Mouse (Mus musculus): ENCODE measurements at regions not wholly inside any gene's neighbourhood (a gene's known extent, or its start where the extent isn't known, plus 50 kb on each side); places are given as distances from the start of the nearest gene placed in this dataset.
A peak's percentile ranks its signal among the peaks of the same experiment; 100 is the strongest.

DNA sequence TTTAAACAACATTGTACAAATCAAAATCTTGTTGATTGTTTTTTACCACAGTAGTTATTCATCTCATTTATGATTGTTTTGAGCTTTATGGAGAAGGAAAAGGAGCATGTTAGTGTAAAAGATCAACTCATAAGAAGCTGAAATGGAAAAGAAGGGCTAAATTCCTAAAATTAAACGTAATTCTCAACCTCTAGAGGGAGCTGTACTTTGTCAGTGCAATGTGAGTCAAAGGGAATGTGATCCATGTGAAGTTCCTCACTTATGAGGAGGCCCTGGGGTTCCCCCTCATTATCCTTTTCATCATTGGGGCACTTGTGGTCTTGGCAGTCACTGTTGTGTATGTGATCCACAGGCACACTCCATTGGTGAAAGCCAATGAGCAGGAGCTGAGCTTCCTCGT is 54.0 kb upstream of the Vmn2r7 start:
- no peak overlapping the region for H3K4me3 ChIP-seq (ENCODE audit: insufficient read depth, low read length)
- H3K27ac ChIP-seq (ENCODE audit: insufficient read depth, low read length), result no peak overlapping the region
- TF ChIP-seq POLR2A (IDR thresholded peaks at IDR 0.05; ENCODE audit: extremely low read depth, insufficient read depth, low read length) (no peak), CTCF (IDR thresholded peaks at IDR 0.05; ENCODE audit: extremely low read depth, insufficient read depth, low read length) (no peak)
- H3K4me1 ChIP-seq (ENCODE audit: control insufficient read depth, insufficient read depth, low read length), result no peaks in the 10 kb centered on the region

DNA sequence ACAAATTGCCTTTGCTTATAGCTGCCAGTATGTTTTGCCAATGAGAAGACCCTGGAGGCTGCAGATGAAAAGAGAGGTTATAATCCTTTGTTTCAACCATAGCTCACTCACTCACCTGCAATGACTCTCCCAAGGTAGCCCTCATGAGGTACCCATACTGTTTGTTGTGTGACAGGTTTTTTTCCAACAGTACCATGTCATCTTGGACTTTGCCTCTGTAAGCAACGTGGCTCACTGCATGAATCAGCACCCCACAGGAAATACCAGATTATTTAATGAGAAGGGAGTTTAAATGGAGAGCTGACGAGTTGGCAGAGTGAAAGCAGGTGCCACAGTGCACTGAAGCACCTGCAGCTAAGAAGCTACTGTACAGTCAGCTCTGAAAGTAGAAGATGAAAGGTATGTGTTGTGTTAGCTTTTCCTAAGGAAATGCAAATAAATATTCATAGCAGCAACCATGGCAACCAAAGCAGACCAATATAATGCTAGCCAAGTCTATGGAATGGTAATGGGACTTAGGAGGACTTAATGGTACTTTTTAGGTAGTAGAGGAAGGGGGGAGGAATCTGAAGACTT is 56.8 kb upstream of the Vmn2r7 start:
- H3K27ac ChIP-seq (ENCODE audit: insufficient read depth, low read length), result no peak overlapping the region
- TF ChIP-seq POLR2A (IDR thresholded peaks at IDR 0.05; ENCODE audit: extremely low read depth, insufficient read depth, low read length), result no peak
- no peak for TF ChIP-seq CTCF (IDR thresholded peaks at IDR 0.05; ENCODE audit: extremely low read depth, insufficient read depth, low read length)
- no peaks in the 10 kb centered on the region for H3K4me1 ChIP-seq (ENCODE audit: control insufficient read depth, insufficient read depth, low read length)
- no peak overlapping the region for H3K4me3 ChIP-seq (ENCODE audit: insufficient read depth, low read length)

DNA sequence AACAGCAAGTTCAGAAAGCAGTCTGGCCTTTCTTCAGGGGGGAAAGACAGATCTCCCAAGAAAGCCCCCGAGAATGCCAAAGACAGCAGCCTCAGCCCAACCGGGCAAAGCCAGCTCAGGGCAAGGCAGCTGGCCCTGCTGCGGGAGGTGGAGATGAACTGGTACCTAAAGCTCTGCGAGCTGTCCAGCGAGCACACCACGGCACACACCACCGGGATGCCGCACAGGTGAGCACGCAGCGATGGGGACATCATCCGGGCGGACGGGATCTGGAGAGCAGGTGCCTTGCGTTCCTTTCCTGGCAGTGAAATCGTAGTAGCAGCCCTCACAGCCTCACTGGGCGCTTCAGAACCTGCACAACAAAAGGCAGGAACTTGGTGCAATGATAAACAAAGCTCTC is 104.7 kb upstream of the Vmn2r7 start:
- Histone ChIP-seq H3K4me3 (ENCODE audit: insufficient read depth, low read length) (peak overlapping the region; percentile 28), H3K4me1 (ENCODE audit: control insufficient read depth, insufficient read depth, low read length) (no peaks in the 10 kb centered on the region), H3K27ac (ENCODE audit: insufficient read depth, low read length) (no peak overlapping the region)
- TF ChIP-seq POLR2A (IDR thresholded peaks at IDR 0.05; ENCODE audit: extremely low read depth, insufficient read depth, low read length) (no peak), CTCF (IDR thresholded peaks at IDR 0.05; ENCODE audit: extremely low read depth, insufficient read depth, low read length) (no peak)

DNA sequence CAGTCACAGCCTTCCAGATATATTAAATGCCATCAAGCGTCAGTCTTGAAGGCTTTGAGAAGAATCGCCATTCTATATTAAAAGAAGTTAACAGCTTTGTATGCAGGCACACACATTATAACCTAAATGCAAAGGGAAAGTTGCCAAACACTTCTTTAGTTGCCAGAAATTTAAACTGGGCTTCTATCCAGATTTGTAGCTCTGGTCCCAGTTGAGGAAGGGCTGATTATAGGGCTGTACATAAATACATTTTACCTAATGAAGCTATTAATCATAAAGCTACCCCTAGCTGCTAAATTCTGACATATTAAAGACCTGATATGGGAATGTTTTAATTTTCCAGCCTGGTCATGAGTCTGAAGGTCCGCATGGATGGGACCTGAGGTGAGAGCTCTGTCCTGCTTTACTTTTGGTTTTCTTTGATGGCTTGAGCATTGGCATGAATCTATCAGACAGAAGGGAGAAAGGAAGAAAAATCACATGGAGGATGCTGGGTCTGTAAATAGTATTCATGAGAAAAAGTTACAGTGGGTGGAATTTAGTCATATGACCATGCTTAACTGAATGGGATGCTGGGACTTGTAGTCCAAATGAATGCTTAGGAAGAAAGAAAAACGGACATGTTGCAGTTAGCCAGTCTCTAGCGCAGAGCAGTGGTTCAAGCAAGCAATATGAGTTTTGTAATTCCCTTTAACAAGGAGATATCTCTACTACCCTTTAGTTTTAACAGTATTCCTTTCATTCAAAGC is 120.3 kb upstream of the Vmn2r7 start:
- H3K27ac ChIP-seq (ENCODE audit: insufficient read depth, low read length), result no peak overlapping the region
- no peaks in the 10 kb centered on the region for H3K4me1 ChIP-seq (ENCODE audit: control insufficient read depth, insufficient read depth, low read length)
- no peak overlapping the region for H3K4me3 ChIP-seq (ENCODE audit: insufficient read depth, low read length)
- TF ChIP-seq CTCF (IDR thresholded peaks at IDR 0.05; ENCODE audit: extremely low read depth, insufficient read depth, low read length) (no peak), POLR2A (IDR thresholded peaks at IDR 0.05; ENCODE audit: extremely low read depth, insufficient read depth, low read length) (no peak)

DNA sequence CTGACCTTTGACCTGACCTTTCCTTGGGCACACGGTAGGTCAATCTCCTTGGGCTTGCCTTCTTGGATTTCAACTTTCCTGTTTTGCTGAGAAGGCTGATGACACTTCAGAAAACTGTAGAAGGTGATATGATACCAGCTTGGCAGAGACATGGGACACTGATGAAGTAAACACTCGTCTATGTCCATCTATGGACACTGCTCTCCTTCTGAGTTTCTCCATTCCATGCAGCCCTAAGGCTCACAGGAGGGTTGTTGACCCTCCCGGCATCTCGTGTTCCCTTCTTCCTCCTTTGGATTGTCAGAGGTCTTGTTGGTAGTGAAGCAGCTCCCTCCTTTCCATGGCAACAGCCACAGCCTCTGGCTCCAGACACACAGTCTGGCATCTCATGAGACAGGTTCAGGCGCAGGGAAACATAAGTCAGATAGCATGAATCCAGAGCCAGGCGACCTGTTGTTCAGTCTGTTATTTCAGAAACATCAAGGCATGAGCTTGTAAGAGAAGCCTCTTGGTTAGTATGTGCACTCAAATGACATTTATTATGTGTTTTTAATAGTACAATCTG is 120.9 kb upstream of the Vmn2r7 start:
- TF ChIP-seq POLR2A (IDR thresholded peaks at IDR 0.05; ENCODE audit: extremely low read depth, insufficient read depth, low read length), result no peak
- no peak for TF ChIP-seq CTCF (IDR thresholded peaks at IDR 0.05; ENCODE audit: extremely low read depth, insufficient read depth, low read length)
- Histone ChIP-seq H3K4me3 (ENCODE audit: insufficient read depth, low read length) (no peak overlapping the region), H3K4me1 (ENCODE audit: control insufficient read depth, insufficient read depth, low read length) (no peaks in the 10 kb centered on the region), H3K27ac (ENCODE audit: insufficient read depth, low read length) (no peak overlapping the region)

DNA sequence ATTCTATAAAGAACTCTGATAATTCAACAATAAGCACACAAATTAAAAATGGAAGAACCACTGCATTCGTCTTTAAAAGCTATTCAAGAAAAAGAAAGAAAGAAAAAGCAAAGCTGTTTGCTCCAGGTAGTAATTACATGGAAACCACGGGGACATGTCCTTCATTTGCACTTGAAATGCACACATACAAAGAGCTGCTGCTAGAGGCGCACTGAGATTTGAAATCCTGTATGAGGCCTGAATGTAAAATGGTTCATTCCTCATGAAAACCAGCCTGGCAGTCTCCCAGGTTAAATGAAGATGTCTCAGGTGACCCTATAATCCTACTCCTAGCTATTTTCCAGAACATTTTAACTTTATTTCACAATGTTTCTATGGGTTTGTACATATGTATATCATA is 123.7 kb upstream of the Vmn2r7 start:
- no peaks in the 10 kb centered on the region for H3K4me1 ChIP-seq (ENCODE audit: control insufficient read depth, insufficient read depth, low read length)
- no peak overlapping the region for H3K27ac ChIP-seq (ENCODE audit: insufficient read depth, low read length)
- TF ChIP-seq POLR2A (IDR thresholded peaks at IDR 0.05; ENCODE audit: extremely low read depth, insufficient read depth, low read length) (no peak), CTCF (IDR thresholded peaks at IDR 0.05; ENCODE audit: extremely low read depth, insufficient read depth, low read length) (no peak)
- H3K4me3 ChIP-seq (ENCODE audit: insufficient read depth, low read length), result no peak overlapping the region

DNA sequence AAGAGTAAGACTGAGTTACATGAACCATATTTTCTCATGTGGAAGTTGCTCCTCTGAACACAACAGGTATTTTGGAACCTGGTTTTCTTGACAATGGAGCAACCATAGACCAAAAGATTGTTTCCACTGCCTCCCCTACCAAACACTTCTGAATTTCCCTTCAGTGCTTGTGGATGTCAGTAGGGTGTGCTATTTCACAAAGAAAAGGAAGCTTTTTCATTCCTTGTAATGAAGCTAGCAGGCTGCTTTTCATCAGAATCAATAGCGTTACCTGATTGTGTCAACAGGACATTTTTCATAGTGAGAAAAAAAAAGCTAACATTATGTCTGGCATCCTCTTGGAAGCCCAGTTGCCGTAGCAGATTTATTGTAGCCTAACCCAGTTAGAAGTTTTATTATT is 124.8 kb upstream of the Kcnab1 start:
- no peak overlapping the region for H3K4me3 ChIP-seq (ENCODE audit: insufficient read depth, low read length)
- no peak overlapping the region for H3K27ac ChIP-seq (ENCODE audit: insufficient read depth, low read length)
- TF ChIP-seq POLR2A (IDR thresholded peaks at IDR 0.05; ENCODE audit: extremely low read depth, insufficient read depth, low read length) (no peak), CTCF (IDR thresholded peaks at IDR 0.05; ENCODE audit: extremely low read depth, insufficient read depth, low read length) (peak; percentile 35; the same call in 1 of the 2 replicates)
- no peaks in the 10 kb centered on the region for H3K4me1 ChIP-seq (ENCODE audit: control insufficient read depth, insufficient read depth, low read length)

DNA sequence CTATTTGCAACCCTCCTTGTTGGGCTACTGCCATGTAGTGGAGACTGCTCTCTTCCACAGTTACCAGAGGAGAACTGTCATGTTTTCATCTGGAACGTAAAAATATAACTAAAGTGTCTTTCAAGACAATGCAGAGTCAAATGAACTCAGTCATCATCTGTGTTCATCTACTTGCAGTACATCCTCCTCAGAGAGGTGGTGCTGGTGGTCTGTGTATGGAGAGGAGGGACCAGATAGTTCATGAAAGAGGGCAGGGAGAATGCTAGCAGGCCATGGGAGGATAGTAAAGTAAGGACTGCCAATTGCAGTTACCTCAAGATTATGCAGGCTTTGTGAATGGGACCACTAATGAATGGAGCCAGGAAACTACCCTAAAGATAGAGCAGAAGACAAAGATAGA is 121.5 kb upstream of the Kcnab1 start:
- TF ChIP-seq POLR2A (IDR thresholded peaks at IDR 0.05; ENCODE audit: extremely low read depth, insufficient read depth, low read length) (no peak), CTCF (IDR thresholded peaks at IDR 0.05; ENCODE audit: extremely low read depth, insufficient read depth, low read length) (peak; percentile 78)
- no peaks in the 10 kb centered on the region for H3K4me1 ChIP-seq (ENCODE audit: control insufficient read depth, insufficient read depth, low read length)
- no peak overlapping the region for H3K4me3 ChIP-seq (ENCODE audit: insufficient read depth, low read length)
- no peak overlapping the region for H3K27ac ChIP-seq (ENCODE audit: insufficient read depth, low read length)

DNA sequence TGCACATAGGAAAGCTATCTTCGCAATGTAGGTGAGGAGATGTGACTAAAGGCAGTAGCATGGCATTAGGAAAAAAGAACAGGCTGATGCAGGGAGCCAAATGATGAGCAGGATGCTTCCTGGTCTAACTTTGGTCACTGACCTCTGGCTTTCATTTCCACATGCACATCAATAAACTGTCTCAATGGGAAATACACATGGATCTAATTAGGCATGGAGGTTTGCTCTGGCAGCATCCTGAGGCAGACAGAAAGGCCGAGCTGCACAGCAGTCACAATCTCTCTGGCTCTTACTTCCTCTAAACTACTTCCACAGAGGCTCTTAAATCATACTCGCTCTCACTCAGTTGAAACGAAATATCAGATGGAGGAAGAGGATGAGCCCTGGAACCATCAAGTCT is 112.7 kb upstream of the Kcnab1 start:
- no peak overlapping the region for H3K27ac ChIP-seq (ENCODE audit: insufficient read depth, low read length)
- H3K4me3 ChIP-seq (ENCODE audit: insufficient read depth, low read length), result no peak overlapping the region
- H3K4me1 ChIP-seq (ENCODE audit: control insufficient read depth, insufficient read depth, low read length), result no peaks in the 10 kb centered on the region
- no peak for TF ChIP-seq POLR2A (IDR thresholded peaks at IDR 0.05; ENCODE audit: extremely low read depth, insufficient read depth, low read length)
- no peak for TF ChIP-seq CTCF (IDR thresholded peaks at IDR 0.05; ENCODE audit: extremely low read depth, insufficient read depth, low read length)

DNA sequence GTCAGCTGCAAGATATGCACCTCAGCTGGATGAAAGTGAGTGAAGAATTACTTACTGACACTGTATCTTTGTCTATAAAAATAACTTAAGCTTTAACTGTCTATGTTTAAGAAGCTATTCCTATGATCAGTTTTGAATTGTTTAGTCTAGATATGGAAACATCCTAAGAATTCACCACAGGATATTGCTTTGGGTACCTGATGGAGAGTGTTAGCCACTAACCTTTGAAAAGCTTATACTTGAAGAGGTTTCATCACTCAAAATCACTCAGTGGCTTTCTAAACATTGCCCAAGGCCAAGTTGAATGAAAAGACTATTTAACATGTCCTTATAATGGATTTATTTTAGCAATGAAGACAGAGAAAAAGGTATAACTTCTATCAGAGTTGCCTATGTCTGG is 111.6 kb upstream of the Kcnab1 start:
- Histone ChIP-seq H3K4me1 (ENCODE audit: control insufficient read depth, insufficient read depth, low read length) (no peaks in the 10 kb centered on the region), H3K4me3 (ENCODE audit: insufficient read depth, low read length) (no peak overlapping the region), H3K27ac (ENCODE audit: insufficient read depth, low read length) (no peak overlapping the region)
- TF ChIP-seq CTCF (IDR thresholded peaks at IDR 0.05; ENCODE audit: extremely low read depth, insufficient read depth, low read length), result no peak
- no peak for TF ChIP-seq POLR2A (IDR thresholded peaks at IDR 0.05; ENCODE audit: extremely low read depth, insufficient read depth, low read length)

Measured in cortical plate, adult 2 months (tissue).